Mouse (Mus musculus) monocyte, adult 2 months (primary cell): ENCODE results near the gene Srsf9.
"Not testable (repeated sequence)": the region's sequence is repeated elsewhere in the genome, so short reads cannot be mapped to it uniquely, and the experiment has no call there.

Experiments
- DNase-seq, 2 experiments: peaks; one replicate each; pipeline ENCODE4 v3.0.0; 2022; ENCODE audit warnings: low spot score in 2 of 2, low read depth in 1 of 2

Srsf9 gene

DNA sequence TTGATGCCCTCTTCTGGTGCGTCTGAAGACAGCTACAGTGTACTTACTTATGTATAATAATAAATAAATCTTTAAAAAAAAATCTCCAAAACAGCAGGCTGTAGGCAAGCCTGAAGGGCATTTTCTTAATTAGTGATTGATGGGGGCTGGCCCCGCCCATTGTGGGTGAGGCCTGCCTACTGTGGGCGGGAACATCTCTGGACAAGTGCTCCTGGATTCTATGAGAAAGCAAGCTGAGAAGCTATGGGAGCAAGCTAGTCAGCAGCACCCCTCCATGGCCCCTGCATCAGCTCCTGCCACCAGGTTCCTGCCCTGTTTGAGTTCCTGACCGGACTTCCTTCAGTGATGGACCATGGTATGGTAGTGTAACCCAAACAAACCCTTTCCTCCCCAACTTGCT, 37.8 kb downstream of the Srsf9 start:
- DNase-seq, result no peak

DNA sequence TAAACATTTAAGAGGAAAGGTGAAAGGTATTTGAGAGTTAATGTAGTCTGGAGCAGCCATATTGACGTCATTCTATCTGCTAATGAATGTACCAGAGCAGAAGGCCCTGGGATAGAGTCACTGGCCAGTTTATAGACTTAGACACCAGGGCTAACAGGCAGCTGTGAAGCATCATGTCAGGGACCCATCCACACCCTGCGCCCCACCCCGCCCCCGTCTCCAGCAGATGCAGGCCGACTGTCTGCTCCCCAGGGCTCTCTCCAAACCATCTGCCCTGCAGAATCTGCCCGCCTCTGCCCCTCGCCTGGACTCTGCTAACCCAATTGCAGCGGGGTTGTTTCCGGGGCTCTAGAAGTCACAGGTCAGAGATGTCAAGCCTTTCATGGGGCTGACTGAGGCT, 44.8 kb downstream of the Srsf9 start:
- no peak for DNase-seq

DNA sequence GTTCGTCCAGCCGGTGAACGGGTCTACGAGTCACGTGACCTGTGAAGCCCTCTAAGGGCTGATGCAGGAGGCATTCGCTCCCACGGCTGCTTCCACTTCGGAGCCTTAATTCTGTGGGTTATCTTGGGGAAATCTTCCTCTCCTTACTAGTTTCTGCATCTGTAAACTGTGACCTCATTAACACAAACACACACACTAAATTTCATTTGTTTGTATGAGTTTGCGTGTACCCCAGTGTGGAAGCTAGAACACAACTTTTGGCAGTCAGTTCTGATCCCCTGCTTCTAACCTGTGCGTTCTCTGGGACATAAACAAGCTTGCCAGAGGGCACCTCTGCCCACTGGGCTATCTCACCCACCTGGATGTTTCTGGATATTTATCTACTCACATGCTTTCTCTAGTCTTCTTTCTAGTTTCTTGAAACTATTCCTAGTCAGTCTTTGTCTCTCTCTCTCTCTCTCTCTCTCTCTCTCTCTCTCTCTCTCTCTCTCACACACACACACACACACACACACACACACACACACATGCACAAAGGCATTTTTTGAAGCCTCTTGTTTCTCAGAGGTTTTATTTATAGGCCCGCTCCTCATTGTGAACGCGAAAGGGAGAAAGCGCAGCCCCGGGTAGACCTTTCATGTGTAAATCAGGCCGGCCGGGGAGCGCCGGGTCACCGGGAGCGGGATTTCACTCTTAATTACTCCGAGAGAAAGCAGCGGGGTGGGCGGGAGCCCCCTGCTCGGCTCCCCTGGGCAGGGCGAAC, 46.6 kb downstream of the Srsf9 start:
- no peak for DNase-seq

DNA sequence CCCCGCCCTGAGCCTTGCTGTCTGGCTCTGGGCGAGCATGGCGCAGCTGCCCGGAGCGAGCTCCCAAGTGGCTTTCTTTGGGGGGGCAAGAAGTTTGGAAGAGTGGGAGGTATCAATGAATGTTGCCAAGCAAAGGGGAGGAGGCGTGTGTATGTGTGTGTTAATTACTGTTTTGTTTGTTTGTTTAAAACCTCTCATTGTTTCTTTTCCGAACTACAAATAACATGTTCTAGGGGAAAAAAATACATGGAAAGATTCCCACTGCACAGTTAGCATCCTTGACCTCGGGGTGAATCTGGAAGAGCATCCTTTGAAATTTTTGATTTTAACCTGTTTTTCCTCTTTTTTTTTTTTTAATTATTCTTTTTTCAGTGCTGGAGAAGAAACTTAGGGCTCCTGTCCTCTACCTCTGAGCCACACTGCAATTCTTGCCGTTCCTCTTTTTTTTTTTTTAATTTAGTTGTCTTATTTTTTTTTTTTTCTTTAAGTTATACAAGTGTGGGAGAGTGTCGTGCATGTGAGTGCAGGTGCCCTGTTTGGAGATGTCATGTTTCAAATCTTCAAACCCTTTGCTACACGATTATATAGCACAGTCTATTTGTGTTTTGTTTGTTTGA, 47.3 kb downstream of the Srsf9 start:
- DNase-seq, result no peak

DNA sequence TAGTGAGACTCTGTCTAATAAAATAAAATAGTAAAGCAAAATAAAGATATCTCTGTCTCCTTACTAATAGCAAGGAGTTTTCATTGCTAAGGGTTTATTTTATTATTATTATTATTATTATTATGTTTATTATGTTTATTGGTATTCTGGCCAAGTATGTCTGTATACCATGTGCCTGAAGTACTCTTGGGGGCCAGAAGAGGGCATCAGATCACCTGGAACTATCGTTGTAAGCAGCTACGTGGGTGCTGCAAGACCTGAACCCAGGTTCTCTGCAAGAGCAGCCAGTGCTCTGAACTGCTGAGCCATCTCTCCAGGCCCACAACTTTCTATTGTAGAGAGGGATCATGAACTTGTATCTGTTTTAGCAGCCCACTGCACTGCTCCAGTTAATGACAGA, 48.5 kb downstream of the Srsf9 start:
- DNase-seq, result no peak

DNA sequence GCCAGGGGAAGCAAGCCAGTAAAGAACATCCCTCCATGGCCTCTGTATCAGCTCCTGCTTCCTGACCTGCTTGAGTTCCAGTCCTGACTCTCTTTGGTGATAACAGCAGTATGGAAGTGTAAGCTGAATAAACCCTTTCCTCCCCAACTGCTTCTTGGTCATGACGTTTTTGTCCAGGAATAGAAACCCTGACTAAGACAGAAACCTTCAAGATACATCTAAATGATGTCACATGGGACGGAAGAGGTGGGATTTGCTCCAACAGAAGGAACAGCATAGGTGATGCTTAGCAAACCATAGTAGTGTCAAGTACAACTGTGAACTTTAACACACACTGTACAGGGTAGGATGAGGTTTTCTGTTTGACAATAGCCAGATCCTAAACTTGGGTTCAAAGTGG, 51.9 kb downstream of the Srsf9 start:
- DNase-seq, result not testable (repeated sequence)
